Mouse (Mus musculus): ENCODE measurements at regions not wholly inside any gene's neighbourhood (a gene's known extent, or its start where the extent isn't known, plus 50 kb on each side); places are given as distances from the start of the nearest gene placed in this dataset.

GRCm38 (mm10) chr5:41904512-41904911, 60.4 kb upstream of the Bod1l start:
- TF ChIP-seq POLR2A (IDR thresholded peaks at IDR 0.05; ENCODE audit: borderline replicate concordance, extremely low read depth, insufficient read depth, insufficient read length, poor library complexity, severe bottlenecking) (no peak), CTCF (IDR thresholded peaks at IDR 0.05; ENCODE audit: borderline replicate concordance, extremely low read depth, insufficient read depth, insufficient read length) (no peak)

Measured in brain, embryonic 14.5 days (tissue).